Mouse (Mus musculus) small intestine, adult 2 months (tissue): ENCODE data around the gene Map3k11.

Experiments used
- CTCF ChIP-seq: fragments of 200-500 bp; IDR thresholded peaks from 2 replicates; pipeline ENCODE4 v1.5.1; 2012; ENCODE audit warnings: low read depth, mild to moderate bottlenecking, control low read depth, inconsistent platforms, low read length, moderate library complexity, mixed read lengths; ENCODE audit not compliant: insufficient replicate concordance, insufficient read length; ENCODE audit errors: extremely low read depth
- POLR2A ChIP-seq: fragments of 200-500 bp; IDR thresholded peaks from 2 replicates; pipeline ENCODE4 v1.6.1; 2012; ENCODE audit warnings: low read depth, mild to moderate bottlenecking, control low read depth, inconsistent platforms, low read length, moderate library complexity

GRCm38 (mm10) chr19:5666386-5666785 is 22.2 kb upstream of the Map3k11 start:
- TF ChIP-seq POLR2A (no peak), CTCF (no peak)
